Mouse (Mus musculus) bone marrow, adult 2 months (tissue): ENCODE measurements around the gene Cgas. TPM values are rescaled to one million over a fixed set of nuclear protein-coding genes. Genes with fewer than 3 reads are reported as not detected.

ENCODE experiments used
- H3K27ac ChIP-seq: fragments of 200-500 bp; 2 replicates; pipeline ENCODE4 v1.5.1; 2012; ENCODE audit warnings: low read depth, mild to moderate bottlenecking, control low read depth, inconsistent platforms, low read length; ENCODE audit not compliant: control insufficient read depth, poor library complexity, insufficient read depth
- H3K4me1 ChIP-seq: fragments of 200-500 bp; 2 replicates; pipeline ENCODE4 v1.6.1; 2011; ENCODE audit warnings: low read length; ENCODE audit not compliant: control insufficient read depth, insufficient read depth
- H3K4me3 ChIP-seq: fragments of 200-500 bp; replicated peaks from 2 replicates; pipeline ENCODE3; 2011; ENCODE audit warnings: mild to moderate bottlenecking, low read depth, low read length, control low read depth; ENCODE audit not compliant: control insufficient read depth
- CTCF ChIP-seq: fragments of 200-500 bp; IDR thresholded peaks from 2 replicates; pipeline ENCODE4 v1.5.1; 2011; ENCODE audit warnings: low read length, control low read depth; ENCODE audit not compliant: control insufficient read depth, insufficient read depth
- POLR2A ChIP-seq: fragments of 200-500 bp; IDR thresholded peaks from 2 replicates; pipeline ENCODE4 v1.6.1; 2011; ENCODE audit warnings: low read depth, mild to moderate bottlenecking, control low read depth, low read length, borderline replicate concordance; ENCODE audit not compliant: control insufficient read depth
- WGBS: fragments of 180-500 bp; shearing (Covaris S2); methylation state at CpG from one replicate; pipeline ENCODE4 v1.1.7; 2018; 5-methylcytosine and 5-hydroxymethylcytosine counted together
- polyA plus RNA-seq: library from polyadenylated mRNA; stranded (reverse); fragments of >200 nt; gene quantifications from 2 replicates; pipeline ENCODE4 v1.2.4, GENCODE M21; 2011; ENCODE audit warnings: low replicate concordance; ENCODE audit not compliant: missing spikeins, insufficient read depth, insufficient read length

The Cgas gene
- polyA plus RNA-seq, 1 experiment = 4.7 TPM

GRCm38 (mm10) chr9:78428185-78428584 lies 14.9 kb downstream of the Cgas start:
- H3K4me3 ChIP-seq = no peak overlapping the region

GRCm38 (mm10) chr9:78427362-78427781 lies 15.7 kb downstream of the Cgas start:
- H3K4me3 ChIP-seq = peak overlapping the region; percentile 60
- H3K27ac ChIP-seq = 0 out of 2 replicates have a peak overlapping the region, but pooled peaks have one; percentile 42
- no peak for TF ChIP-seq CTCF
- TF ChIP-seq POLR2A = peak; percentile 34; the same call in 1 of the 2 replicates
- peaks cover 2% of the 10 kb centered on the region; the same call in 1 of the 2 replicates for H3K4me1 ChIP-seq
- 26% methylated on average over 27 of the region's 27 CpGs for WGBS

More at GRCm38 (mm10) chr9:78428185-78428584, 14.9 kb downstream of the Cgas start:
- WGBS = 17% methylated on average over 6 of the region's 6 CpGs
- TF ChIP-seq CTCF (no peak), POLR2A (no peak)
- peak overlapping the region; percentile 17 for H3K27ac ChIP-seq
- H3K4me1 ChIP-seq = peaks cover 2% of the 10 kb centered on the region; the same call in 1 of the 2 replicates

GRCm38 (mm10) chr9:78401596-78401995 lies 41.4 kb downstream of the Cgas start:
- TF ChIP-seq CTCF = no peak
- TF ChIP-seq POLR2A = no peak
- no peaks in the 10 kb centered on the region for H3K4me1 ChIP-seq
- H3K4me3 ChIP-seq = no peak overlapping the region
- WGBS = 73% methylated on average over 7 of the region's 7 CpGs
- H3K27ac ChIP-seq = no peak overlapping the region

GRCm38 (mm10) chr9:78400570-78400969 lies 42.5 kb downstream of the Cgas start:
- H3K4me3 ChIP-seq = no peak overlapping the region
- no peak overlapping the region for H3K27ac ChIP-seq
- 76% methylated on average over 5 of the region's 5 CpGs for WGBS
- TF ChIP-seq CTCF (no peak), POLR2A (no peak)
- H3K4me1 ChIP-seq = no peaks in the 10 kb centered on the region

GRCm38 (mm10) chr9:78396517-78396916 lies 46.5 kb downstream of the Cgas start:
- 52% methylated on average over 9 of the region's 9 CpGs for WGBS
- Histone ChIP-seq H3K27ac (no peak overlapping the region), H3K4me1 (no peaks in the 10 kb centered on the region), H3K4me3 (no peak overlapping the region)
- TF ChIP-seq CTCF = no peak
- TF ChIP-seq POLR2A = no peak

- TF ChIP-seq CTCF = no peak
- TF ChIP-seq POLR2A = no peak
- peak within 1 kb of the TSS; percentile 6 for H3K4me3 ChIP-seq
- WGBS = 3% methylated on average over 93 of the region's 93 CpGs
- no peak within 1 kb of the TSS; the same call in 1 of the 2 replicates for H3K27ac ChIP-seq
- no peaks in the 10 kb centered on the region for H3K4me1 ChIP-seq
Measured at GRCm38 (mm10) chr9:78395630-78396351, 47.2 kb downstream of the Cgas start, which contains the start of gene Ddx43. Gene Ddx43, plus strand, starts transcription at chr9:78395777.

- Histone ChIP-seq H3K4me1 (no peaks in the 10 kb centered on the region), H3K4me3 (no peak overlapping the region), H3K27ac (no peak overlapping the region)
- WGBS = 32% methylated on average over 11 of the region's 11 CpGs
- TF ChIP-seq POLR2A (no peak), CTCF (no peak)
Measured at GRCm38 (mm10) chr9:78395244-78395629, 47.8 kb downstream of the Cgas start.

GRCm38 (mm10) chr9:78394602-78395001 lies 48.4 kb downstream of the Cgas start:
- no peaks in the 10 kb centered on the region for H3K4me1 ChIP-seq
- H3K4me3 ChIP-seq = no peak overlapping the region
- TF ChIP-seq CTCF (no peak), POLR2A (no peak)
- 67% methylated on average over 7 of the region's 7 CpGs for WGBS
- no peak overlapping the region for H3K27ac ChIP-seq

- Histone ChIP-seq H3K4me3 (no peak overlapping the region), H3K4me1 (no peaks in the 10 kb centered on the region), H3K27ac (no peak overlapping the region)
- TF ChIP-seq POLR2A (no peak), CTCF (no peak)
- 83% methylated on average over 10 of the region's 10 CpGs for WGBS
Measured at GRCm38 (mm10) chr9:78393741-78394140, 49.3 kb downstream of the Cgas start.

- no peak overlapping the region for H3K27ac ChIP-seq
- no peaks in the 10 kb centered on the region; the same call in 1 of the 2 replicates for H3K4me1 ChIP-seq
- no peak overlapping the region for H3K4me3 ChIP-seq
- no peak for TF ChIP-seq POLR2A
- no peak for TF ChIP-seq CTCF
- 44% methylated on average over 5 of the region's 5 CpGs for WGBS
Measured at GRCm38 (mm10) chr9:78389981-78390380, 53.1 kb downstream of the Cgas start.
